Mouse (Mus musculus) neural tube, embryonic 10.5 days (tissue): Measurements from ENCODE around the gene 4933430I17Rik.
"Not testable (repeated sequence)": the region's sequence is repeated elsewhere in the genome, so short reads cannot be mapped to it uniquely, and the experiment has no call there.

Experiments used
- DNase-seq: peaks from one replicate; pipeline ENCODE4 v3.0.0-alpha.2; 2017; ENCODE audit warnings: low spot score; ENCODE audit errors: extremely low spot score

Gene 4933430I17Rik

DNA sequence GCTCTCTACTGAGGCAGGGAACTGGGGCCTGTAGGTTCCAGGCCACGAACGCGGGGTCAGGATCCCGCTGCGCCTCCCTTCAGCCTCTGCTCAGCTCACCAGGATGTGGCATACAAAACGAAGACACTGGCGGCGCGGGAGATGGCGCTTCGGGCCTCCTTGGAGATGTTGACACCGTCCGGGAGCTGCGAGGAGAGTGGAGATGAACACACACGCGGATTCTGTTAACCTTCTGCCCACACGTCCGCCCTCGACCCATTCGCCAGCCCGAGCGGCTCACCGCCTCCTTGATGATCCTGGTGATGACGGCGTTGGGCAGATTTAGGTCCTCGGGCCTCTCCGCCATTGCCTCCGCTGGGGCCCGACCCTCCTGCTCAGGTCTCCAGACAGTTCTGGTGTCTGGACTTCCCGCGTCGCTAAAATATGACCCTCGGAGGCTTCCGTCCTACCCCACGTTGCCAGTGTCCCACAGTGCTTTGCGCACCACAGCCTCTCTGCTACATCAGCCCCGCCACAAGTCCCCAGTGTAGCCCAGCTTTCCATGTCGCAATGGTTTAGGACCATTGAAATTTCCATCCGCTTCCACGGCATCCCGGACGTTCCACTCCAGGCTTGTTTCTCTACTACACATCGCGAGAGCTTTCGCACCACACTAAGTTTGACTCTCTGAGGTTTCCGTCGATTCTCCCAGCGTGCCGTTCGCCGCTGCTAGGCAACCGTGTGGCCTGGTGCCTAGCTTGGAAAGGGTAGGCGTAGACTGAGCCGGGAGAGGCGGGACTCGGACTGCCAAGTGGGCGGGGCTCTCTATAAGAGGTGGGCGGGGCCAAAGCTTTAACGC lies at the start of gene 4933430I17Rik, which contains the start of gene Pole3:
TSS of gene 4933430I17Rik (plus strand) at position 719 of the 838 bp plus-strand sequence.
TSS of gene Pole3 (minus strand) at position 418 of the 838 bp plus-strand sequence.
- DNase-seq = peak; percentile 98

DNA sequence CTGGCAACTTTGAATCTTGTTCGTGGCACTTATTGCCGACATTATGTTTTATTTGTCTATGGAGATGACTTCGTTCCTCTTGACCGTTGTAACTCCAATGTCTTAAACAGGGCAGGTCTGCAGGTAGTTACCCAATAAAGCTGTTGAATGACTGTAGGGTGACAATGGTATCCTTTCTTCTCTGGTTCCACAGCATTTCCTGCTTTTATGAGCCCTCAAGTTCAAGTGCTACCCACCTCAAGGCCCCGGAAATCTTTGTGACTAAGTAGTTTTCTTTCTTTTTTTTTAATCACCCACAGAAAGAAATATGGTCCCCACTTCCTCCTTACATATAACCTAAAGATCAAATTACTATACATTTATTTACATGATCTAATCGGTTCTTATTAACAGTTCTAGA lies 49.4 kb upstream of the 4933430I17Rik start:
- no peak for DNase-seq

DNA sequence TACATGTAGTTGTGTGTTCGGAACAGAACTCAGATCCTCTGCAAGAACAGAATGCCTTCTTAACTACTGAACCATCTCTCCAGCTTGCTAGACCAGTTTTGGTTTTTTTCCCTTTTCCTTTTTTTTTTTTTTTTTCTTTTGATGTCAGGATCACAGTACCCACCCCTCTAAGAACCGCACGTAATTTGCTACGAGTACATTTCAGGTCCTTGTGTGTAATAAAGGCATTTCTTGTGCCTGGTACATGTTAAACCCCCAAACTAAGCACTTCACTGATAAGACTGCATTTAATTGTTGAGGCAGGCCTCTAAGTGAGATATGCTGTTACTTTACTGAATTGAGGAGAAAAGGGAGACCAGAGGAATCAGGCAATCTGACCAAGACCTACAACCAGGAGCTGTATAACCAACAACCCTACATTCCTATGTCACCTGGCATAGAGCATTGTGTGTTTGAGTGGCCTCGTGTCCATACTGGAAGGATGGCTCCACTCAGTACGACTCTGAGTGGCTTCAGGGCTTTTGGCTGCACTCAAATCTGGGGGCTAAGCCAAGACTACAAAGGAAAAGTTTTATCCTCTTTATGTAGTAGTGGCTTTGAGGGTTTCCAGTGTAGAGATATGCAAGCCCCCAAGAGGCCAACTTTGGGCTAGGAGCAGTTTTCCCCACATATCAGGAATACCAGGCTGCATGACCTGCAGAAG lies 47.5 kb upstream of the 4933430I17Rik start:
- no peak for DNase-seq

DNA sequence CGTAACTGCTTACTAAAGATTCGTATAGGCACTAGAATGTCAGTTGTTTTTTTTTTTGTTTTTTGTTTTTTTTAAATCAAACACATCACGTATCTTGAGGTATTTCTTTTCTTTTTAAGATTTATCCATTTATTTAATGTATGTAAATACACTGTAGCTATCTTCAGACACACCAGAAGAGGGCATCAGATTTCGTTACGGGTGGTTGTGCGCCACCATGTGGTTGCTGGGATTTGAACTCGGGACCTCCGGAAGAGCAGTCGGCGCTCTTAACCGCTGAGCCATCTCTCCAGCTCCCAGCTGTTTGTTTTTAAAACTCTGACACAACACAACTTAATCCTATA lies 45.6 kb upstream of the 4933430I17Rik start:
- DNase-seq = not testable (repeated sequence)

DNA sequence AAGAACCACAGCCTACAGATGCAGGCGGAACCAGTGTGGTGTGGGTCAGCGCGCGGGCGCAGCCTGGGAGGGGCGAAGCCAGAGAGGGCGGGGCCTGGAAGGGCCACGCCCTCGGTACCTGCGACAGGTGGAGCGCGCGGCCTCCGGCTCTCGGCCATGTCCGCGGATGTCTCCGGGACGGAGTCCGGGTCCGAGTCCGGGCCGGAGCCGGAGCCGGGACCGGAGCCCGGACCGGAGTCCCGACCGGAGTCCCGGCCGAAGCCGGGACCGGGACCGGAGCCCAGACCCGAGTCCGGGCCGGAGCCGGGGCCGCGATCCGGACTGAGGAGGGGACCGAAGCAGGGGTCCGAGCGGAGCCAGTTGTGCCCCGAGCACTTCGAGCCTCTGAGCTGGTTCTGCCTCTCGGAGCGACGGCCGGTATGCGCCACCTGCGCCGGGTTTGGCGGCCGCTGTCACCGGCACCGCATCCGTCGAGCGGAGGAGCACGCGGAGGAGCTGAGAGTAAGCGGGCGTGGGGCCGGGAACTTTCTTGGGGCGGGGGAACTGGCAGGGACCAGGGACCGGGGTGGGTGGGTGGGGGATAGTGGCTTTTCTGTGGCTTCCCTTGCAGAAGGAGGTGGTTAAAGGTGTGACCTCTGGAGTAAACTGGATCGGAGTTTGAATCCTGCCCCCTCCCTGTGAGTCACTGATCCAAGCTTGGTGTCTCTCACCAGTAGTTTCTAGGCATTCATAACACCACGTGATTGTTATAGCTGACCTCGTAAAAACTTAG lies 45.0 kb upstream of the 4933430I17Rik start, which contains the start of gene Bspry:
TSS of gene Bspry (plus strand) at position 117 of the 772 bp plus-strand sequence.
- peak; percentile 37 for DNase-seq

DNA sequence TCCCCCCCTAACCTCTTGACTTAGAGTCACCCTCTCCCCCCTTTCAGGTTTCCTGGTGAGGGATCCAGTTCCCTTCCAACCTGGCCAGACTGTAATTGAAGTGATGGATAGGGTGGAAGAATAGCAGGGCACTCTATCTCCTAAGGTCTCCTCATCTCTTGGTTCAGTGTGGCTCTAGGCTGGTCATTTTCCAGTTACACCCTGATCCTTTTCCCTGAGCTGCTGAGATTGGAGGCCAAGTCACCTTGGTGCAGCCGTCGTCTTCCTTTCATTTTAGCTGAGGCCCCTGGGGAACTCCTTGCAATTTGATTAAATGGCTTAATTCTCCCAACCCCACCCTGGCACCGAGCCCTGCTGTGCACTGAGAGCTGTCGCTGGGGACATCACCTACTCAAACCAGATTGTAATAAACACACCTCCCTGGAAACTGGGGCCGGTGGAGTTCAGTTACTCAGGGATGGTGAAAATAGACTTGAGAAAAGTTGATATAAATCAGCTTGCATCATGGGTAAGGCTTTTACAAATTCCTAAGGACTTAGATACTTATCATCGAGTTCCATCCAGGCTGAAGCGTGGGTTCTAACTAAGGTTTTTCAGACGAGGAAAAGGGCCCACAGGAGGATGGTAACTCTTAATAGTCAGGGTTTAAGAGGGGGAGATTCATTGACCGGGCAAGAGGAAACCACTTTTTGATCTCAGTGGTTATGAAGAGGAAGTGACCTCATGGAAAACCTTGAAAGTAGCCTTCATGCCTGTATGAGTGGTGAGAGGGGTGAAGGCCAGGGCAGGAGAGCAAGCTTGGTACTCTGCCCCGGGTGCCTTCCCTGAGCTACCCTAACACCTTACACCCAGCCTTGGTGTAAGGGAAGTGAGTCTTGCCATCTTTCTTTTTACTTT lies 44.2 kb upstream of the 4933430I17Rik start:
- DNase-seq = no peak

DNA sequence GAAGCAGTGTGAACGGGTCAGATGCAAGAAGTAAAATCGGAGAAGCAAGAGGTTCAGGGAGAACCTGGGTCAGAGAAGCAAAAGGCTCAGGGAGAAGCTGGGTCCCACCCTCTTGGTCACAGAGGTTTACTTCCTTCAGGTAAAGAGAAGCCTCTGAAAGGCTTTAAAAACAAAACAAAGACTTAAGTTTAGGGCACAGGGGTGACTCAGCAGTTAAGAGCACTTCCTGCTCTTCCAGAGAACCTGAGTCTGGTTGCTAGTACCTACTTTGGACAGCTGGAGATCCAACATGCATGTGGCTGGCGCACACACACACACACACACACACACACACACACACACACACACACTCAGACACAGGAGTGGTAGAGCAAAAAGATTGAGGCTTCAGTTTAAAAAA lies 40.2 kb upstream of the 4933430I17Rik start:
- DNase-seq = no peak

DNA sequence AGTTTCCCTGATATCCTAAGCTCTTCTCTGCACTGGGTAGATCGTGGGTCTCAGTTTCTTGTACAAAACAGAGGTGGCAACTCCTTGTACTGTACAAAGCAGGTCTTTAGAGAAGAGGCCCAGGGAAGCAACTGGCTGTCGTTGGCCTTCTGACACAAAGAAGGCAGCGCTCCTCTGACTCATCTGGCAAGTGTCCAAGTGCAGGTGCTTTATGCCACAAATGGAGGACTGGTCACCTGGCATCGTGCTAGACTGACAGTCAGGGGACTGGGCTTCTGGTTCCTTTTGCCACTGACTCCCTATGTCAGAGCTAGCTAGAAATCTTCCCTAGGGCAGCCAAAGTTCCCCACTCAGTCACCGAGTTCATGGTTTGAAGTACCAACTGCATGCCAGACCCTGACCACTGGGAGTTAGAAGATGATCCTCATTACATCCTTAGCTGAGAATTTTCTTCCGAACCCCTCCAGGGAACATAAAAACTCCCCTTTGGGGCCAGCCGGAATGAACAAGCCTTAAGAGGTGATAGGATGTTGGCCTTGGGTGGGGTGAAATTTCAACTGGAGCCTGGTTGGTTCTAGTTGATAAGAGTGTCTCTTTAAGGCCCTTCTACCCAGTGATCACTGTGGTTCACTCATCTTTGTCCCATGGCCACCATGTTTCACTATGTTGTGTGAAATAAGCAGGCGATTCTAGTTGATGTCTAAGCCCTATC lies 39.6 kb upstream of the 4933430I17Rik start:
- DNase-seq = no peak

DNA sequence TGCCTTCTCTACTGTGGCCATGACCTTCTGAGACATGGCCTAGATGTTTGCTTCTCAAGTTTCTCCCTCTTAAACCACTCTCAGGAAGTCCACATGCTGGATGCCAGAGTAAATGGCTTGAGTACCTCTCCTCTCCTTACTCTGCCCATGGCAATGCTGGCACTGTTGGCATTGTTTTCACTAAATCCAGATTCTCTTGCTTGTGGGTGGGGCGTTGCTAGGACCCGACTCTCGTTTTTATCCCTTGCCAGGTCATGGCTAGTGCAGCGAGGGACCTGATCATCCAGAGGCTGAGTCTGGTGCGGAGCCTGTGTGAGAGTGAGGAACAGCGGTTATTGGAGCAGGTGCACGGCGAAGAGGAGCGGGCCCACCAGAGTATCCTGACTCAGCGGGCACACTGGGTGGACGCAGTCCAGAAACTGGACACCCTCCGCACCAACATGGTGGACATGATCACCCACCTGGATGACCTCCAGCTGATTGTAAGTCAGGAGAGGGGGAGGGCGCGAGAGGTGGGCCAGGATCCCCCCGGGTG lies 38.9 kb upstream of the 4933430I17Rik start:
- no peak for DNase-seq

DNA sequence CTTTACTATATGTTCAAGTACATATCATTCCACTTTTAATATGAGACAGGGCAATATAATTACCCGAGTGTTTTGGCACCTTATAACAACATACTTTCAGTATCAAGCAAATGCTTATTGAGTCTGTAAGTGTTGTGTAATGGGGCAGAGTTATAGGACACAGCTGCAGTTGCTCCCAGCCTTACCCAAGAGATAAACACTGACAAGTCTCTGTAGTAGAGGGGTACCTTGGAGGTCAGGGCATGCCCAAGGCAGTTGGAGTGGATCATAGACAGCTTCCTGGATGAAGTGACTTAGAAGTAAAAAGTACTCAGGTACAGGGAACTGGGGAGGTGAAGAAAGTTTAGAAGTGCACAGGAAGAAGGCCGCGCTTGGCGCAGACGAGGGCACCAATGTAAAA lies 38.0 kb upstream of the 4933430I17Rik start:
- no peak for DNase-seq

DNA sequence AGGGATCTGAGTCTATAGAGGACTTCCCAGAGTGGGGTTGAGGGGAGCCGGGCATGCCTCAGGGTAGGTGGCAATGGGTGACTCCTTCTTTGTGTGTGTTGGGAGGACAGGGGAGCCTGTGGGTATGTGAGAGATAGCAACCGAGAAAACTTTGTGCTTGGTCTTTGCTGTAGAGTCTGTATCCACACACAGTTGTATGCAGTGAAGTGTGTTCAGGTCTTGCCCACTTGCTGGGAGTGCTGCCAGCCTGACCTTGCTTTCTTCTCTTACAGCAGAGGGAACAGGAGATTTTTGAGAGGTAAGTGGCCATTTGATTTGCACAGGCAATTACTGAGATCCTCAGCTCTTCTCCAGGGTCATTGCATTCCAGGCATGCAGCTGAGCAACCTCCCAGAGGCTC lies 37.3 kb upstream of the 4933430I17Rik start:
- DNase-seq = no peak

DNA sequence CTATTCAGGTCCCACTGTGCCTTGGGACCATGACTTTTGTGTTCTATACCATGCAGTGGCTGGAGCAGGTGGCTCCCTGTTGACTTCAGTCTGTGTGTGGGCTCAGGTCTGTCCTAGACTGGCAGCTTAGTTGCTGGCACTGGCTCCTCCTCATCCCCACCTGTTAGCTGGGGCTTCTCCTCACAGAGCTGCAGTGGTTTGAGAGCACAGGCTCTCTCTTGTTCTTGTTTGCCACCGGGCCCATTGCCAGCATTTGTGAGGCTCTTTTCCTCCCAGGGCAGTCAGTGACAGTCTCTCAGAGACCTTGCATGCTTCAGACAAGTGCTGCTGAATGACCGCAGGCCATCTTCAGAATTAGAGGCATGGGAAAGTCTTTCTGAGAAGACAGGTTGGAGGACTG lies 32.5 kb upstream of the 4933430I17Rik start:
- no peak for DNase-seq

DNA sequence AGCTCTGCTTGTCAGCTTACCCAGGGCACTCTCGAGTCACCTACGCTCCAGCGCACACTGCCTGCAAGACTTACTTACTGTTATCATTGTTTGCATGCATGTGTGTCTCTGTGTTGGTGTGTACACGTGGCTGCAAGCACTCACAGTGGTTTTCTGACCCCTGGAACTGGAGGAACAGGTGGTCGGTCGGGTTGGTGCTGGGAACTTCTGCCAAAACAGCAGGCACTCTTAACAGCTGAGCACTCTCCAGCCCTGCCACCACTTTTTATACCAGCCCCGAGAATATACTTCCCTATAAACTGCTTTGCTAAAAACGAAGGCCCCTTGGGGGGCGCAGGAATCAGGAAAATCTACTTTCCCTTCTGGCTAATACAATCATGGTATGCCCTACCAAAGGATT lies 30.9 kb upstream of the 4933430I17Rik start:
- DNase-seq = no peak

DNA sequence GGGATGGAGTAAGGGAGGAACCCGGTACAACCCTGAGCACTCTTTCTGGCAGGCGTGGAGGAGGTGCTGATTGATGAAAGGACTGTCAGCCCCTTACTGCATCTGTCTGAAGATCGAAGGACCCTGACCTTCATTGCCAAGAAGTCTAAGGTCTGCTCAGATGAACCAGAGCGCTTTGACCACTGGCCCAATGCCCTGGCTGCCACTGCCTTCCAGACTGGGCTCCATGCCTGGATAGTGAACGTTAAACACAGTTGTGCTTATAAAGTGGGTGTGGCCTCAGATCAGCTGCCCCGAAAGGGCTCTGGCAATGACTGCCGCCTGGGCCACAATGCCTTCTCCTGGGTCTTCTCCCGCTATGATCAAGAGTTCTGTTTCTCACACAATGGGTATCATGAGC lies 29.2 kb upstream of the 4933430I17Rik start:
- no peak for DNase-seq

DNA sequence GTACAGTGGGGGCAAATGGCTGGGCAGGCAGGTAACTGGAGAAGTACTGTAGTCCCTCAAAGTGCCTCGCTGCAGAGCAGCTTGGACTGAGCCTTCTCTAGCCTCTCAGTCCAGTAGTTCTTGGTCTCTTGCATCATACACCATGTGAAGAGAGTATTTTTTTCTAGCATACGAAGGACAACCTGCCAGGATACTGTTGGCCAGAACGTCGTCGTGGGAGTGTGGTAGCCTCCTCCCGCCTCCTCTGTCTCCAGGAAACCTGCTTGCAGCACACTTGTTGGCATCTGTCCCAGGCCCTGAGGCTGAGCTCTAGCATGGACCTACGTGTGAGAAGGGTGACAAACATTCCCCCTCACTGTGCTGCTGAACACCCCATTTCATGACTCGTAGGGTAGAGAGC lies 28.4 kb upstream of the 4933430I17Rik start:
- no peak for DNase-seq

DNA sequence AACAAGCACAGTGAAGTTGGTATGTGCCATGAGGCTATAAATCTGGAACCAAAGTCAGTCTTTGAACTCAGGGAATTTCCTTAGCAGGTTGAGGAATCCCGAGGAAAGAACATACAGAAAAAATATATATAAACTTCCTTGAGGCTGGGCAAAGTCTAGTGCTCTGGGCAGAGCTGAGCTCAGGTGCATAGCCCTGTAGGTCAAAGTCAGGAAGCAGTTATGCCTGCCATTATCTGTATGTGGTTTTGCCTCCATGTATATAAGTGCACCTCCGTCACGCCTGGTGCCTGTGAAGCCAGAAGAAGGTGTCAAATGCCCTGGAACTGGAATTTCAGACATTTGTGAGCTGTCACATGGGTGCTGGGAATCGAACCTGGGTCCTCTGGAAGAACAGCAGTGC lies 24.4 kb upstream of the 4933430I17Rik start:
- no peak for DNase-seq

DNA sequence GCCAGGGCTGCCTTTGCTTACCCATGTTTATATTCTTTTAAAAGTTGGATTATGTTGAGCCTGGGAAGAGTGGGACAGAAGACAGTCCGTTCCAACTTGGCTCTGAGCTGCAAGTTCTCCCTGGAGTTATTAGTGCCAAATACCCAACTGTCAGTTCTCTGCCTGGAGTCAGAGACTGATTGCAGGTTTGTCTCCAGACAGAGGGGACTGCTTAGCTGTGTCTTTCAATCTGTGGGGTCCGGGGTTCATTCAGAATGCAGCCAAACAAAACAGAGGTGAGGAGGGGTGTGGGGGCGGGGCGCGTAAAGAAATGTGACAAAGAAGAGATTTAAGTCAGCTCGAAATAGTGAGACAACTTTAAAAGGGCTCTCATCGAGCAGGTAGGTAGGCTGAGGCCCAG lies 23.6 kb upstream of the 4933430I17Rik start:
- DNase-seq = no peak

DNA sequence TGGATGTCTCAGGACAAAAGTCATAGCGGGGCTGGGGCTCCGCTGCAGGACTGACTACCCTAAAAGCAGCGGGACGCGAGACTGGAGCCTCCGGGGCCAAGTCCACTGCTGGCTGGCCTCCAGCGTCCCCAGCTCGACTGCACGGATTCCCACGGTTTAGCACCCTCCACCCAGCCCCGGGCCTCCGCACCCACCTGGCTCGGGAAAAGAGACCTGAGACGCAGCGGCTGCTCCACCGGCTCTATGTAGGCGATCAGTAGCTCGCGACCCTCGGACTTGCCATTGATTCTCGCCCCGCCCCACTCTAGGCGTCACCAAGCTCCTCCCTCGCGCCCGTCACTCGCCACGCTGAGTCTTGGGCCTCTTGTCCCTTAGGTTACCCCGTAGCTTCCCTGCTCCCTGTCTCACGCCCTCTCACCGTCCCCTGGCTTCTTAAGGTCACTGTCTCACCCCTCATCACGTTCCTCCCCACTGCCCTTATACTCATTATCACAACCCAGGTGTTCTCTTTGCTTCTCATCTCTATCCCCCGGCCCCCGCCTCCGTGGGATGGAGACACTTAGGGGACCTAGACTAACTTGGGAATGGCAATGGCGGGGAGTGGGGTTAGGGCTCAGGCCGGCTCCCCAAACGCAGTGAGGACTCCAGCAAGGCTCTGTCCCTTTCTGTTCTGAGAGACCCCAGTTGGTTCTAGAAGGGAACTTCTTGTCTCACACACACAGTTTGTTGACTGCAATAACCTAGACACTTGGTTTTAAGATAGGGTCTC lies 23.0 kb upstream of the 4933430I17Rik start:
- peak; percentile 91 for DNase-seq

DNA sequence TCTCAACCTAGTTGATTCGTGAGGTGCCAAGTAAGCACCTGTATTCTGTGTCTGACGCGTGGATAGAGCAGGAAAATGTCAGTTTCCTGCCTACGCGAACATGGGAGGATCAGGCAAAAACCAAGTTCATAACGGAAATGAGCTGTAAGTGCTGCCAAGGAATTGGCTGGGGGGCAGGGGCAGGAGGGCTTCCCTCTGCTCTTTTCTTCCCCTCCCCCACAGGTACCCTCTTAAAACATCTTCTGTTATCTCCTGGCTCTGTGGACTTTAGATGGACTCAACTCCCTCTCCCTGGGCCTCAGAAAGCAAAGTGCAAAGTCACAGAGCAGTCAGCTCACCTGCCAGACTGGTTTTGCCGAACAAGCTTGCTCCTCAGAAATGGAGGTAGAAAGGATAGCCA lies 22.2 kb upstream of the 4933430I17Rik start:
- DNase-seq = no peak
